Mouse (Mus musculus): ENCODE data around the gene Lsamp.

The Lsamp gene

GRCm38 (mm10) chr16:42180025-42180424 lies 2195.9 kb downstream of the Lsamp start:
- DNase-seq (ENCODE audit: low read depth, low spot score) = no peak

- DNase-seq (ENCODE audit: low read depth, low spot score) = no peak
Observed at GRCm38 (mm10) chr16:42180473-42180872, 2196.3 kb downstream of the Lsamp start.

DNA sequence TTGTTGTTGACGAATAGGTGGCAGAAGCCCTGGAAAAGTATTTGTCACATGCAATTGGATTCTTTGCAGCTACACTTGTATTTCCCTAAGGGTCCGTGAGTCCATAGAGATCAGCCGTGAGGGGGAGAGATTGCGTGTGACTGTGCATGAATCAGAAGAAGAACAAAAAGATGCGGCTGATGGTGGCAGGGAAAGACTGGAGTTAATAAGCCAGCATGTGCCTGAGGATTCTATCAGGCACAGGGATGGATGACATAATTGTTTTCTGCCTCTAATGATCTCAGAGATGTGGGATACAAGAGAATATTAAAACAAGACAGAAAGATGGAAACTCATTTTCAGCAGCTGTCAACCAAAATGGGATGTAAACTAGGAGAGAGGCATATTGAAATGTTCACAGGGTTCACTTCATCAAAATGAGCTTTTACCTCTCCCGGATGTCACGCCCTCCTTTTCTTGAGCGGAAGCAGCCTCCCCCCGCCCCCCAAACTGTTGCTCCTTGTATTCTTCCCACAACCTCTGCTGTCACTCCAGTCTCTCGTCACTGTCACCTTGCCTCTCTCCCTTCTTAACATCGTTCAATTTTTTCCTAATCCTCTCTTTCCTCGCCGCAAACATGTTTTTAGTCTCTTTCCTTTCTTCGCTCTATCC lies 2205.4 kb downstream of the Lsamp start:
- DNase-seq (ENCODE audit: low read depth, low spot score) = no peak

GRCm38 (mm10) chr16:42190114-42191045 lies 2206.2 kb downstream of the Lsamp start:
- DNase-seq (ENCODE audit: low read depth, low spot score) = peak; percentile 65

Data from A20 (cell line).